In genomic region chr4:133626221-133626620, GRCm38 (mm10) we compare ENCODE assay signal across 1 mouse cellular context.
TF ChIP-seq lines count a peak whose summit lies in the region.

No protein-coding gene starts in this region.

TF ChIP-seq in CH12.LX, 34 proteins besides CTCF, POLR2A, EP300 and RAD21:
- TF ChIP-seq JUN (IDR thresholded peaks at IDR 0.05; ENCODE audit: insufficient read depth, low read depth, low read length) (no peak), JUND (conservative IDR thresholded peaks at IDR 0.05; ENCODE audit: low read depth, low read length) (no peak), NELFE (IDR thresholded peaks at IDR 0.05; ENCODE audit: low read depth, low read length) (no peak), ETS1 (conservative IDR thresholded peaks at IDR 0.05; ENCODE audit: low read depth, low read length) (no peak), USF2 (conservative IDR thresholded peaks at IDR 0.05; ENCODE audit: low read depth, low read length) (no peak), MXI1 (IDR thresholded peaks at IDR 0.05; ENCODE audit: low read depth, low read length) (no peak), ZNF384 (IDR thresholded peaks at IDR 0.05; ENCODE audit: low read depth, low read length) (no peak), ZC3H11A (IDR thresholded peaks at IDR 0.05; ENCODE audit: low read depth, low read length) (no peak), KAT2A (IDR thresholded peaks at IDR 0.05; ENCODE audit: insufficient replicate concordance, low read length) (no peak)
